Mouse (Mus musculus) bone marrow macrophage, adult 2 months (primary cell): ENCODE measurements around the gene Zfp369.

Experiments used
- CTCF ChIP-seq: IDR thresholded peaks from 2 replicates; pipeline ENCODE4 v1.5.1; 2012; ENCODE audit warnings: low read depth, mild to moderate bottlenecking, low read length, moderate library complexity
- POLR2A ChIP-seq: IDR thresholded peaks from 2 replicates; pipeline ENCODE4 v1.6.1; 2012; ENCODE audit warnings: mild to moderate bottlenecking, low read depth, low read length, borderline replicate concordance

GRCm38 (mm10) chr13:65259239-65259638, 19.4 kb upstream of the Zfp369 start, which contains the start of gene Gm10775:
- TF ChIP-seq POLR2A = no peak
- no peak for TF ChIP-seq CTCF
